ENCODE assay signal across 14 mouse cellular contexts in genomic region chr7:111637866-111638448, GRCm38 (mm10).
"Had no signal": no experiment of that assay in that cellular context is flagged by ENCODE, and none has a peak within 500 bp of the region (broad histone marks: within the 10 kb centered on the region; RNA-seq: fewer than 3 reads in every experiment).

No protein-coding gene starts in this region.

- H3K4me2 ChIP-seq: limb, embryonic 13.5 days; midbrain, embryonic 15.5 days; stomach, embryonic 15.5 days had no signal

- DNase-seq: kidney, adult 9 months; kidney, postnatal 14 days; left cerebral cortex, postnatal 4 days; lung, postnatal 10 days; lung, postnatal 4 days; retina, postnatal 1 day; right cerebral cortex, postnatal 14 days; thymus, adult 2 months; thymus, postnatal 25 days had no signal

- H3K36me3 ChIP-seq: limb, embryonic 13.5 days; midbrain, embryonic 10.5 days; midbrain, embryonic 15.5 days; stomach, embryonic 15.5 days had no signal

- H3K27me3 ChIP-seq: midbrain, embryonic 15.5 days; stomach, embryonic 15.5 days had no signal

- ATAC-seq: midbrain, embryonic 15.5 days had no signal

- H3K4me3 ChIP-seq: limb, embryonic 13.5 days; midbrain, embryonic 10.5 days; midbrain, embryonic 15.5 days; stomach, embryonic 15.5 days had no signal

- H3K27ac ChIP-seq: limb, embryonic 13.5 days; liver, embryonic 14.5 days; midbrain, embryonic 10.5 days; stomach, embryonic 15.5 days had no signal

- H3K4me1 ChIP-seq: stomach, embryonic 15.5 days had no signal

- H3K9ac ChIP-seq: limb, embryonic 13.5 days; liver, embryonic 14.5 days; midbrain, embryonic 15.5 days; stomach, embryonic 15.5 days had no signal

- H3K9me3 ChIP-seq: limb, embryonic 13.5 days; midbrain, embryonic 10.5 days; midbrain, embryonic 15.5 days; stomach, embryonic 15.5 days had no signal
